Mouse (Mus musculus) MEL (cell line): ENCODE results near the gene Washc4. TPM values are rescaled to one million over a fixed set of nuclear protein-coding genes. Genes with fewer than 3 reads are reported as not detected.

Source experiments
- DNase-seq: peaks from one replicate; pipeline ENCODE4 v3.0.0; 2011; ENCODE audit warnings: low read depth, low spot score
- H3K27ac ChIP-seq: 2 replicates; pipeline ENCODE4 v1.5.1; 2012; ENCODE audit warnings: low read depth, mild to moderate bottlenecking, control low read depth, low read length, moderate library complexity; ENCODE audit not compliant: control insufficient read depth
- H3K27me3 ChIP-seq, 2 experiments: fragments of 150-350 bp in 1 of 2; sonication (generic) in 1 of 2; 2 replicates each; pipeline ENCODE4 v1.6.1; 2012; ENCODE audit warnings: low read length in 2 of 2, mild to moderate bottlenecking in 2 of 2, improper control_type of control experiment in 1 of 2, moderate library complexity in 1 of 2; ENCODE audit not compliant: insufficient read depth in 2 of 2, control insufficient read depth in 1 of 2
- H3K36me3 ChIP-seq, 2 experiments: 2 replicates each; pipeline ENCODE4 v1.6.1; 2012 to 2014; ENCODE audit warnings: low read length in 2 of 2, improper control_type of control experiment in 1 of 2, inconsistent platforms in 1 of 2, mild to moderate bottlenecking in 1 of 2; ENCODE audit not compliant: insufficient read depth in 2 of 2, control insufficient read depth in 1 of 2
- H3K4me1 ChIP-seq, 2 experiments: fragments of 150-350 bp in 1 of 2; sonication (generic) in 1 of 2; 2 replicates each; pipeline ENCODE4 v1.6.1; 2012; ENCODE audit warnings: low read length in 2 of 2, improper control_type of control experiment in 1 of 2, mild to moderate bottlenecking in 1 of 2; ENCODE audit not compliant: insufficient read depth in 2 of 2, control insufficient read depth in 1 of 2
- H3K4me3 ChIP-seq, 2 experiments: fragments of 150-350 bp in 1 of 2; sonication (generic) in 1 of 2; 2 replicates each; pipeline ENCODE4 v1.5.1; 2012; ENCODE audit warnings: low read depth in 2 of 2, low read length in 2 of 2, mild to moderate bottlenecking in 2 of 2, moderate library complexity in 2 of 2, control low read depth in 1 of 2, improper control_type of control experiment in 1 of 2; ENCODE audit not compliant: control insufficient read depth in 1 of 2, insufficient read depth in 1 of 2
- H3K79me2 ChIP-seq: 2 replicates; pipeline ENCODE4 v1.6.1; 2012; ENCODE audit warnings: mild to moderate bottlenecking, low read length, moderate library complexity; ENCODE audit not compliant: control insufficient read depth, poor library complexity, insufficient read depth
- H3K9ac ChIP-seq: 2 replicates; pipeline ENCODE4 v1.6.1; 2012; ENCODE audit warnings: low read depth, mild to moderate bottlenecking, control low read depth, low read length, moderate library complexity; ENCODE audit not compliant: control insufficient read depth, poor library complexity, severe bottlenecking
- H3K9me3 ChIP-seq: fragments of 150-350 bp; sonication (generic); replicated peaks from 2 replicates; pipeline ENCODE4 v1.6.1; 2012; ENCODE audit warnings: mild to moderate bottlenecking, low read length, improper control_type of control experiment, moderate library complexity; ENCODE audit not compliant: insufficient read depth
- CHD1 ChIP-seq: IDR thresholded peaks from 2 replicates; pipeline ENCODE4 v1.6.1; 2012; ENCODE audit warnings: low read depth, mild to moderate bottlenecking, inconsistent platforms, low read length, improper control_type of control experiment
- CHD2 ChIP-seq: IDR thresholded peaks from 2 replicates; pipeline ENCODE4 v1.6.1; 2011; ENCODE audit warnings: low read length, improper control_type of control experiment
- CTCF ChIP-seq, 3 experiments: IDR thresholded peaks in 2 of 3; conservative IDR thresholded peaks in 1 of 3; 2 replicates each; pipeline ENCODE4 v1.5.1; 2011 to 2012; ENCODE audit warnings: low read length in 3 of 3, low read depth in 2 of 3, mild to moderate bottlenecking in 2 of 3, improper control_type of control experiment in 1 of 3, inconsistent platforms in 1 of 3, mixed read lengths in 1 of 3, moderate library complexity in 1 of 3; ENCODE audit not compliant: control insufficient read depth in 1 of 3, insufficient read depth in 1 of 3, poor library complexity in 1 of 3, severe bottlenecking in 1 of 3
- E2F4 ChIP-seq: IDR thresholded peaks from 2 replicates; pipeline ENCODE4 v1.6.1; 2011; ENCODE audit warnings: low read depth, low read length, improper control_type of control experiment, borderline replicate concordance
- EP300 ChIP-seq, 2 experiments: IDR thresholded peaks; 2 replicates each; pipeline ENCODE4 v1.6.1; 2011; ENCODE audit warnings: improper control_type of control experiment in 2 of 2, low read length in 2 of 2, low read depth in 1 of 2, mild to moderate bottlenecking in 1 of 2
- GABPA ChIP-seq: IDR thresholded peaks from 2 replicates; pipeline ENCODE4 v1.6.1; 2012; ENCODE audit warnings: low read depth, mild to moderate bottlenecking, inconsistent platforms, low read length, improper control_type of control experiment, moderate library complexity
- GATA1 ChIP-seq: IDR thresholded peaks from 2 replicates; pipeline ENCODE4 v1.6.1; 2011; ENCODE audit warnings: low read depth, low read length, improper control_type of control experiment
- HCFC1 ChIP-seq: IDR thresholded peaks from 2 replicates; pipeline ENCODE4 v1.6.1; 2012; ENCODE audit warnings: low read depth, mild to moderate bottlenecking, inconsistent platforms, low read length, improper control_type of control experiment, moderate library complexity
- KAT2A ChIP-seq: conservative IDR thresholded peaks from 2 replicates; pipeline ENCODE4 v1.6.1; 2012; ENCODE audit warnings: low read depth, low read length, improper control_type of control experiment, inconsistent platforms
- MAFK ChIP-seq: IDR thresholded peaks from 2 replicates; pipeline ENCODE4 v1.6.1; 2011; ENCODE audit warnings: low read depth, mild to moderate bottlenecking, low read length, improper control_type of control experiment, borderline replicate concordance
- MAX ChIP-seq: IDR thresholded peaks from 2 replicates; pipeline ENCODE4 v1.6.1; 2011; ENCODE audit warnings: low read length, improper control_type of control experiment
- MAZ ChIP-seq: IDR thresholded peaks from 2 replicates; pipeline ENCODE4 v1.6.1; 2012; ENCODE audit warnings: low read depth, mild to moderate bottlenecking, inconsistent platforms, low read length, improper control_type of control experiment
- MEF2A ChIP-seq: IDR thresholded peaks from 2 replicates; pipeline ENCODE4 v1.6.1; 2014; ENCODE audit warnings: low read depth, mild to moderate bottlenecking, inconsistent platforms, low read length, improper control_type of control experiment; ENCODE audit not compliant: poor library complexity, insufficient replicate concordance, severe bottlenecking; ENCODE audit errors: extremely low read depth
- MYB ChIP-seq: IDR thresholded peaks from 2 replicates; pipeline ENCODE4 v1.6.1; 2011; ENCODE audit warnings: mild to moderate bottlenecking, low read depth, low read length, improper control_type of control experiment
- MYC ChIP-seq: IDR thresholded peaks from 2 replicates; pipeline ENCODE4 v1.6.1; 2011; ENCODE audit warnings: low read depth, mild to moderate bottlenecking, low read length, improper control_type of control experiment, moderate library complexity
- NELFE ChIP-seq: IDR thresholded peaks from 2 replicates; pipeline ENCODE4 v1.6.1; 2011; ENCODE audit warnings: low read depth, low read length, improper control_type of control experiment
- POLR2A ChIP-seq, 2 experiments: IDR thresholded peaks; 2 replicates each; pipeline ENCODE4 v1.6.1; 2011 to 2012; ENCODE audit warnings: low read length in 2 of 2, mild to moderate bottlenecking in 2 of 2, control low read depth in 1 of 2, improper control_type of control experiment in 1 of 2, low read depth in 1 of 2, moderate library complexity in 1 of 2; ENCODE audit not compliant: control insufficient read depth in 1 of 2, insufficient read depth in 1 of 2, poor library complexity in 1 of 2
- POLR2AphosphoS2 ChIP-seq: IDR thresholded peaks from 2 replicates; pipeline ENCODE4 v1.6.1; 2011; ENCODE audit warnings: low read length, improper control_type of control experiment
- POLR2AphosphoS5 ChIP-seq: IDR thresholded peaks from 2 replicates; pipeline ENCODE4 v1.6.1; 2012; ENCODE audit warnings: low read depth, borderline replicate concordance, mild to moderate bottlenecking, inconsistent platforms, low read length, moderate library complexity, mixed read lengths
- RAD21 ChIP-seq: IDR thresholded peaks from 2 replicates; pipeline ENCODE4 v1.6.1; 2011; ENCODE audit warnings: mild to moderate bottlenecking, low read depth, low read length, improper control_type of control experiment
- RCOR1 ChIP-seq: IDR thresholded peaks from 2 replicates; pipeline ENCODE4 v1.6.1; 2012; ENCODE audit warnings: low read depth, mild to moderate bottlenecking, inconsistent platforms, low read length, improper control_type of control experiment
- SMC3 ChIP-seq: IDR thresholded peaks from 2 replicates; pipeline ENCODE4 v1.6.1; 2011; ENCODE audit warnings: low read depth, low read length, improper control_type of control experiment
- TAL1 ChIP-seq: IDR thresholded peaks from 2 replicates; pipeline ENCODE4 v1.6.1; 2012; ENCODE audit warnings: mild to moderate bottlenecking, inconsistent platforms, low read length, moderate library complexity, mixed read lengths
- TCF12 ChIP-seq: IDR thresholded peaks from 2 replicates; pipeline ENCODE4 v1.6.1; 2014; ENCODE audit warnings: low read depth, mild to moderate bottlenecking, inconsistent platforms, low read length, improper control_type of control experiment, moderate library complexity
- UBTF ChIP-seq: IDR thresholded peaks from 2 replicates; pipeline ENCODE4 v1.6.1; 2012; ENCODE audit warnings: low read depth, mild to moderate bottlenecking, inconsistent platforms, low read length, improper control_type of control experiment, moderate library complexity, borderline replicate concordance; ENCODE audit not compliant: insufficient read depth
- USF2 ChIP-seq, 2 experiments: IDR thresholded peaks; 2 replicates each; pipeline ENCODE4 v1.6.1; 2011 to 2012; ENCODE audit warnings: improper control_type of control experiment in 2 of 2, low read length in 2 of 2, borderline replicate concordance in 1 of 2, inconsistent platforms in 1 of 2, low read depth in 1 of 2, mild to moderate bottlenecking in 1 of 2; ENCODE audit not compliant: insufficient read depth in 1 of 2
- ZC3H11A ChIP-seq: IDR thresholded peaks from 2 replicates; pipeline ENCODE4 v1.6.1; 2012; ENCODE audit warnings: low read depth, mild to moderate bottlenecking, inconsistent platforms, low read length, improper control_type of control experiment
- ZMIZ1 ChIP-seq: IDR thresholded peaks from 2 replicates; pipeline ENCODE4 v1.6.1; 2012; ENCODE audit warnings: low read depth, mild to moderate bottlenecking, inconsistent platforms, low read length, improper control_type of control experiment, moderate library complexity
- ZNF384 ChIP-seq: IDR thresholded peaks from 2 replicates; pipeline ENCODE4 v1.6.1; 2012; ENCODE audit warnings: low read depth, mild to moderate bottlenecking, inconsistent platforms, low read length, improper control_type of control experiment
- polyA plus RNA-seq, 2 experiments: library from polyadenylated mRNA; stranded (reverse) in 1 of 2; unstranded in 1 of 2; fragments of >175 nt in 1 of 2; fragments of >200 nt in 1 of 2; gene quantifications; 2 replicates each; pipeline versions ENCODE4 v1.2.1 to v1.2.4; 2012; ENCODE audit warnings: low replicate concordance in 2 of 2, low read depth in 1 of 2; ENCODE audit not compliant: insufficient read length in 2 of 2, insufficient read depth in 1 of 2, missing spikeins in 1 of 2
- total RNA-seq: library from RNA; depleted of rRNA; stranded (reverse); fragments of 300-350 nt; gene quantifications from 2 replicates; pipeline ENCODE4 v1.2.3, GENCODE M21; 2012

The Washc4 gene
- total and polyA plus RNA-seq, 3 experiments: 13.6 to 16.2 TPM; not detected in 1

DNA sequence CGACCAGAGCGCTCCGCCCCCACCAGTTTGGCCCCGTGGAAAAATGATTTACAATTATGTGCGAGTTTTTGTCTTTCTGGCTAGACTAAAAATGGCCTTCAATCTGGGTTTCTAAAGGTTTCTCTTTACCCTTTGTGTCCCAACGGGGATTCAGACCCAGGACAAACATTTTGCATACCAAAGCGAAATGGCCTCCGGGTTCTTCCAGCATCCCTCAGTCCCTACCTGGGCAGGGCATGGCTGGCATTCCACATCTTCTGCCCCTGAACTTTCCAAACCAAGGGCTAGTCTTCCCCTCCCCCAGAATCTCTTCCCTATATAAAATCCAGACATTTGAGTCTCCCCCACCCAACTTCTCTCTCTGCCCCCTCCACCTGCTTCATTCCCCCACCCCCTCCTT is 29.8 kb upstream of the Washc4 start:
- H3K79me2 ChIP-seq: no peaks in the 10 kb centered on the region
- H3K4me1 ChIP-seq: 0 out of 4 replicates have a peak, but pooled peaks cover 0 to 5% of the 10 kb centered on the region in 2 experiments
- H3K9me3 ChIP-seq: no peaks in the 10 kb centered on the region
- H3K36me3 ChIP-seq: peaks cover 0 to 6% of the 10 kb centered on the region in 2 experiments; a peak in 2 of 4 replicates
- H3K9ac ChIP-seq: no peak overlapping the region
- no peaks in the 10 kb centered on the region for H3K27me3 ChIP-seq
- DNase-seq: no peak
- H3K4me3 ChIP-seq: no peak overlapping the region
- no peak overlapping the region for H3K27ac ChIP-seq
- no peak for TF ChIP-seq MAZ
- no peak for TF ChIP-seq MYB
- TF ChIP-seq RAD21: no peak
- TF ChIP-seq TCF12: no peak
- TF ChIP-seq MEF2A: no peak
- no peak for TF ChIP-seq EP300 (IDR thresholded peaks at IDR 0.05; ENCODE audit: low read depth in 1 of 2, low read length in 2 of 2)
- TF ChIP-seq TAL1: no peak
- TF ChIP-seq CTCF (IDR thresholded peaks at IDR 0.05 in 2 of 3, conservative IDR thresholded peaks at IDR 0.05 in 1 of 3; ENCODE audit: control insufficient read depth in 1 of 3, insufficient read depth in 1 of 3, low read depth in 2 of 3, low read length in 3 of 3, poor library complexity in 1 of 3, severe bottlenecking in 1 of 3): no peak
- no peak for TF ChIP-seq MYC
- TF ChIP-seq SMC3: no peak
- no peak for TF ChIP-seq RCOR1
- no peak for TF ChIP-seq ZC3H11A
- TF ChIP-seq NELFE: no peak
- TF ChIP-seq POLR2A (IDR thresholded peaks at IDR 0.05; ENCODE audit: control insufficient read depth in 1 of 2, insufficient read depth in 1 of 2, low read depth in 1 of 2, low read length in 2 of 2, poor library complexity in 1 of 2): no peak
- TF ChIP-seq GATA1: no peak
- TF ChIP-seq UBTF: no peak
- TF ChIP-seq CHD2: no peak
- TF ChIP-seq POLR2AphosphoS2: no peak

DNA sequence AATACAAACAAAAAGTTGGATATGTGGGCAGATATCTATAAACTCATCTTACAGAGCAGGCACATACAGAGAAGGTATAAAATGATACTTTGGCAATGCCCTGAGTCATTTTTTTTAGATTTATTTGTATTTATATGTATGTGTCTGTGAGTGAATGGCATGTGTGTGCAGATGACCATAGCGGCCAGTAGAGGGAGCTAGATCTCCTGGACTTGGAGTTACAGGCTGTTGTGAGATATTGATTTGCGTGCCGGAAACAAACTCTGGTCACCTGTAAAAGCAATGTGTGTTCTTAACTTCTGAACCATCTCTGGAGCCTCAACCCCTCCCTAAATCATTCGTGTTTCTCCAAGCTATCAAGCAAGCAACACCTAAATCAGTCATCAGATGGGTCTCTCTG is 22.6 kb upstream of the Washc4 start:
- H3K36me3 ChIP-seq: no peaks in the 10 kb centered on the region; a peak in 1 of 4 replicates
- DNase-seq: peak; percentile 58
- no peaks in the 10 kb centered on the region for H3K79me2 ChIP-seq
- no peaks in the 10 kb centered on the region for H3K9me3 ChIP-seq
- H3K9ac ChIP-seq: no peak overlapping the region
- H3K27me3 ChIP-seq: no peaks in the 10 kb centered on the region
- no peak overlapping the region for H3K27ac ChIP-seq
- no peaks in the 10 kb centered on the region for H3K4me1 ChIP-seq
- H3K4me3 ChIP-seq: no peak overlapping the region
- TF ChIP-seq EP300 (IDR thresholded peaks at IDR 0.05; ENCODE audit: low read depth in 1 of 2, low read length in 2 of 2): no peak
- TF ChIP-seq MAX: no peak
- no peak for TF ChIP-seq POLR2AphosphoS5
- TF ChIP-seq E2F4: no peak
- no peak for TF ChIP-seq USF2 (IDR thresholded peaks at IDR 0.05; ENCODE audit: borderline replicate concordance in 1 of 2, insufficient read depth in 1 of 2, low read depth in 1 of 2, low read length in 2 of 2)
- no peak for TF ChIP-seq MEF2A
- no peak for TF ChIP-seq POLR2A (IDR thresholded peaks at IDR 0.05; ENCODE audit: control insufficient read depth in 1 of 2, insufficient read depth in 1 of 2, low read depth in 1 of 2, low read length in 2 of 2, poor library complexity in 1 of 2)
- no peak for TF ChIP-seq MAFK
- no peak for TF ChIP-seq TAL1
- TF ChIP-seq MYB: no peak
- no peak for TF ChIP-seq CHD2
- TF ChIP-seq HCFC1: no peak
- TF ChIP-seq ZMIZ1: no peak
- TF ChIP-seq GABPA: no peak
- no peak for TF ChIP-seq KAT2A
- TF ChIP-seq MAZ: no peak
- no peak for TF ChIP-seq RCOR1
- no peak for TF ChIP-seq MYC
- TF ChIP-seq CTCF (IDR thresholded peaks at IDR 0.05 in 2 of 3, conservative IDR thresholded peaks at IDR 0.05 in 1 of 3; ENCODE audit: control insufficient read depth in 1 of 3, insufficient read depth in 1 of 3, low read depth in 2 of 3, low read length in 3 of 3, poor library complexity in 1 of 3, severe bottlenecking in 1 of 3): peak; percentile 63 to 80 (median 69)
- 0 out of 2 replicates have a peak, but pooled peaks have one; percentile 21 for TF ChIP-seq ZNF384
- TF ChIP-seq RAD21: peak; percentile 43
- 0 out of 2 replicates have a peak, but pooled peaks have one; percentile 23 for TF ChIP-seq ZC3H11A
- TF ChIP-seq SMC3: peak; percentile 49
- no peak for TF ChIP-seq CHD1
